Comparison of ENCODE assay signal across 20 mouse cellular contexts in the genomic region with DNA sequence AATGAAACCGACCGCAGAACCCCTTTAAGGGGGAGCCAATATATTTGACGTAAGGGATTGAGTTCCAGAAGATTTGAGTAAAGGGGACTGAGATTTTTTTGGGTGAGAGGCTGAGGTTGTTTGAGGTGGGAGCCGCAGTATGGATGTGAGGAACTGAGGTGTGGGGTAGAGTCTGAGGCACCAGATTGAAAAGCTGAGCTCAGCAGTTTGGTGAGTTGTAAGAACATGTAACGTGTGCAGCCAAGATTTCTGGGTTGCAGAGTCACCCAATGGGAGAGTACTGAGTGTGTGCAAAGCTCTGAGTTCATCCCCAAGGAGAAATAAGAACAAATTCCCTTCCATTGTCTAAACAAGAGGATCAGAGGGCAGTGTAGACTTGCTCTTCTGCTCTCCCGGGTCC. TPM values are rescaled to one million over a fixed set of nuclear protein-coding genes. Genes with fewer than 3 reads are reported as not detected.
DNase-seq lines count a peak whose midpoint lies in the region; ATAC-seq and TF ChIP-seq lines count a peak whose summit lies in the region.
"Had no signal": no experiment of that assay in that cellular context is flagged by ENCODE, and none has a peak within 500 bp of the region (broad histone marks: within the 10 kb centered on the region; RNA-seq: fewer than 3 reads in every experiment).

No protein-coding gene starts in this region.

- H3K36me3 ChIP-seq in heart, embryonic 15.5 days: no peaks in the 10 kb centered on the region
- H3K36me3 ChIP-seq in CH12.LX (replicated peaks in 1 of 2; ENCODE audit: control insufficient read depth in 1 of 2, insufficient read depth in 1 of 2, low read length in 1 of 2): peaks cover 0 to 2% of the 10 kb centered on the region in 2 experiments
- no peaks in the 10 kb centered on the region for H3K36me3 ChIP-seq in embryonic facial prominence, embryonic 10.5 days (replicated peaks)
- H3K36me3 ChIP-seq: embryonic facial prominence, embryonic 12.5 days; forebrain, embryonic 12.5 days; intestine, embryonic 15.5 days; limb, embryonic 13.5 days; liver, embryonic 13.5 days; neural tube, embryonic 15.5 days; stomach, embryonic 15.5 days had no signal

- no peak for TF ChIP-seq RAD21 in CH12.LX (IDR thresholded peaks at IDR 0.05; ENCODE audit: low read depth, low read length)

- no peaks in the 10 kb centered on the region for H3K27me3 ChIP-seq in heart, embryonic 15.5 days
- H3K27me3 ChIP-seq in CH12.LX (replicated peaks): no peaks in the 10 kb centered on the region
- peaks cover 8% of the 10 kb centered on the region; the same call in 1 of the 2 replicates for H3K27me3 ChIP-seq in embryonic facial prominence, embryonic 10.5 days (replicated peaks; ENCODE audit: low read depth, poor library complexity, severe bottlenecking)
- H3K27me3 ChIP-seq: embryonic facial prominence, embryonic 12.5 days; intestine, embryonic 15.5 days; limb, embryonic 13.5 days; neural tube, embryonic 15.5 days; stomach, embryonic 15.5 days had no signal

- WGBS in heart, embryonic 15.5 days: 80% methylated on average over 6 of the region's 6 CpGs
- WGBS in embryonic facial prominence, embryonic 10.5 days: 80% methylated on average over 6 of the region's 6 CpGs

- H3K4me1 ChIP-seq in heart, embryonic 15.5 days (replicated peaks): peaks cover 20% of the 10 kb centered on the region
- peaks cover 4 to 21% of the 10 kb centered on the region in 2 experiments; a peak in 3 of 4 replicates for H3K4me1 ChIP-seq in CH12.LX (ENCODE audit: control insufficient read depth in 1 of 2, insufficient read depth in 2 of 2)
- H3K4me1 ChIP-seq in embryonic facial prominence, embryonic 10.5 days: peaks cover 31% of the 10 kb centered on the region
- H3K4me1 ChIP-seq: stomach, embryonic 15.5 days had no signal

- no peaks in the 10 kb centered on the region for H3K79me2 ChIP-seq in CH12.LX (replicated peaks; ENCODE audit: control insufficient read depth, extremely low read depth, insufficient read depth, poor library complexity, severe bottlenecking)

- in situ Hi-C loops in CH12.LX (cut with MboI; ENCODE audit: low pct_ligation_motif_present, low pct_unique_long_range_greater_than_20kb, low sequenced_read_pairs): loop anchor here (5.0 to 25.0 kb wide), 2 partner anchors 36 to 214 kb away; no protein-coding TSS in a partner anchor

- H3K4me2 ChIP-seq in heart, embryonic 15.5 days: 0 out of 2 replicates have a peak overlapping the region, but pooled peaks have one; percentile 8
- peak overlapping the region; percentile 75 for H3K4me2 ChIP-seq in CH12.LX (ENCODE audit: insufficient read depth, low read depth, poor library complexity, severe bottlenecking)
- H3K4me2 ChIP-seq: embryonic facial prominence, embryonic 12.5 days; forebrain, embryonic 12.5 days; intestine, embryonic 15.5 days; limb, embryonic 13.5 days; liver, embryonic 13.5 days; neural tube, embryonic 15.5 days; stomach, embryonic 15.5 days had no signal

- no peak for TF ChIP-seq CTCF in CH12.LX (conservative IDR thresholded peaks at IDR 0.05 in 1 of 2, IDR thresholded peaks at IDR 0.05 in 1 of 2; ENCODE audit: low read depth in 2 of 2, low read length in 2 of 2)

- H3K9ac ChIP-seq in heart, embryonic 15.5 days: no peak overlapping the region
- no peak overlapping the region for H3K9ac ChIP-seq in CH12.LX (ENCODE audit: insufficient read depth, low read depth)
- H3K9ac ChIP-seq: embryonic facial prominence, embryonic 12.5 days; forebrain, embryonic 12.5 days; forebrain, postnatal 0 days; intestine, embryonic 15.5 days; limb, embryonic 13.5 days; liver, embryonic 13.5 days; neural tube, embryonic 15.5 days; stomach, embryonic 15.5 days had no signal

- no peak overlapping the region for H3K27ac ChIP-seq in heart, embryonic 15.5 days
- H3K27ac ChIP-seq in CH12.LX (ENCODE audit: insufficient read depth, low read depth): no peak overlapping the region
- H3K27ac ChIP-seq in embryonic facial prominence, embryonic 10.5 days (replicated peaks): no peak overlapping the region
- H3K27ac ChIP-seq: embryonic facial prominence, embryonic 12.5 days; forebrain, embryonic 12.5 days; intestine, embryonic 15.5 days; layer of hippocampus, adult 2 months; left cerebral cortex, adult 2 months; limb, embryonic 13.5 days; liver, embryonic 13.5 days; macrophage; neural tube, embryonic 15.5 days; stomach, embryonic 15.5 days had no signal

- TF ChIP-seq EP300 in CH12.LX (IDR thresholded peaks at IDR 0.05; ENCODE audit: low read length): no peak

- ATAC-seq in heart, embryonic 15.5 days (replicated peaks; ENCODE audit: insufficient number of reproducible peaks, insufficient read depth, low FRiP score, low read depth): no peak
- peak; percentile 2 for ATAC-seq in CD4-positive, CD25-positive, alpha-beta regulatory T cell, adult 4 months
- no peak for ATAC-seq in erythroblast, adult 5-6 weeks (replicated peaks; ENCODE audit: low FRiP score, poor library complexity, severe bottlenecking)
- ATAC-seq: forebrain, postnatal 0 days; hindbrain, embryonic 16.5 days had no signal

- H3K4me3 ChIP-seq in heart, embryonic 15.5 days: no peak overlapping the region
- no peak overlapping the region for H3K4me3 ChIP-seq in CH12.LX (replicated peaks in 1 of 3; ENCODE audit: low read depth in 2 of 3, low read length in 2 of 3, poor library complexity in 1 of 3)
- peak overlapping the region; percentile 13; the same call in 1 of the 2 replicates for H3K4me3 ChIP-seq in embryonic facial prominence, embryonic 10.5 days
- H3K4me3 ChIP-seq: embryonic facial prominence, embryonic 12.5 days; erythroblast, embryonic 14.5 days; forebrain, embryonic 12.5 days; intestine, embryonic 15.5 days; layer of hippocampus, adult 2 months; left cerebral cortex, adult 2 months; limb, embryonic 13.5 days; liver, embryonic 13.5 days; neural tube, embryonic 15.5 days; stomach, embryonic 15.5 days had no signal

- no peaks in the 10 kb centered on the region for H3K9me3 ChIP-seq in heart, embryonic 15.5 days (replicated peaks)
- H3K9me3 ChIP-seq in CH12.LX (replicated peaks; ENCODE audit: low read length): no peaks in the 10 kb centered on the region
- no peaks in the 10 kb centered on the region for H3K9me3 ChIP-seq in embryonic facial prominence, embryonic 10.5 days
- H3K9me3 ChIP-seq: embryonic facial prominence, embryonic 12.5 days; forebrain, embryonic 12.5 days; intestine, embryonic 15.5 days; limb, embryonic 13.5 days; liver, embryonic 13.5 days; neural tube, embryonic 15.5 days; stomach, embryonic 15.5 days had no signal

- TF ChIP-seq POLR2A in CH12.LX (IDR thresholded peaks at IDR 0.05; ENCODE audit: low read depth, low read length): no peak

- dilution Hi-C loops in CH12.LX (cut with MboI; ENCODE audit: extremely low pct_ligation_motif_present, extremely low pct_unique_long_range_greater_than_20kb, low sequenced_read_pairs): no loop called here

- DNase-seq in heart, adult 8-10 months (ENCODE audit: low spot score): no peak
- no peak for DNase-seq in CH12.LX (ENCODE audit: extremely low read depth)
- no peak for DNase-seq in embryonic facial prominence, embryonic 10.5 days (ENCODE audit: low spot score)
- DNase-seq in cerebellum, adult 11-12 months: no peak

TF ChIP-seq in CH12.LX, 34 proteins besides CTCF, POLR2A, EP300 and RAD21:
- peak; percentile 89 for TF ChIP-seq MAFK (IDR thresholded peaks at IDR 0.05; ENCODE audit: insufficient replicate concordance, low read length)
- TF ChIP-seq ETS1 (conservative IDR thresholded peaks at IDR 0.05; ENCODE audit: low read depth, low read length): no peak
TF ChIP-seq in CH12.LX: peak in this region for 1.

RNA-seq across cellular contexts. Expression of gene Camk2g, which starts 4.4 kb away (rescaled TPM):
- polyA plus RNA-seq in heart, embryonic 15.5 days (2015; fragmentation: Nextera tagmentation; extraction: Ambion mirVana): 75.7 and 76.8 TPM in 2 replicates
- total RNA-seq in heart, adult 8-10 months (2022): 10 to 100 TPM; 47.2 to 73.5 (median 58.4) TPM
- 10 to 100 TPM; 32.6 to 37.8 TPM for polyA plus RNA-seq in CD4-positive, CD25-positive, alpha-beta regulatory T cell, adult 4 months (2017; shearing (Covaris generic))
- total RNA-seq in CH12.LX (2012; rRNA removed) (18.5 and 19.8 TPM in 2 replicates), CH12.LX (2014; rRNA removed) (15.7 and 17.1 TPM in 2 replicates)
- polyA plus RNA-seq in CH12.LX (2012; ENCODE audit: insufficient read length, low read depth): 33.1 and 34.7 TPM in 2 replicates
- 43.9 and 50.6 TPM in 2 replicates for polyA plus RNA-seq in embryonic facial prominence, embryonic 10.5 days (2016; fragmentation: Nextera tagmentation; extraction: Ambion mirVana)
- 4.0 and 9.8 TPM in 2 replicates for total RNA-seq in erythroblast, adult 5-6 weeks (2015; ENCODE audit: low replicate concordance)
- total RNA-seq in erythroblast, adult 5-6 weeks (2017; ENCODE audit: low replicate concordance): 12.7 and 14.6 TPM in 2 replicates

RNA-seq across cellular contexts. Expression of gene Plau, which starts 38.2 kb away (rescaled TPM):
- 1.4 and 1.9 TPM in 2 replicates for polyA plus RNA-seq in heart, embryonic 15.5 days (2015; fragmentation: Nextera tagmentation; extraction: Ambion mirVana)
- total RNA-seq in heart, adult 8-10 months (2022): 1 to 10 TPM; 4.9 to 7.7 (median 5.6) TPM
- not detected for polyA plus RNA-seq in CD4-positive, CD25-positive, alpha-beta regulatory T cell, adult 4 months (2017; shearing (Covaris generic))
- total RNA-seq in CH12.LX (2012; rRNA removed): 2.4 and 3.2 TPM in 2 replicates
- total RNA-seq in CH12.LX (2014; rRNA removed): 1.4 and 1.8 TPM in 2 replicates
- polyA plus RNA-seq in CH12.LX (2012; ENCODE audit: insufficient read length, low read depth): 2.8 TPM in 2 replicates
- polyA plus RNA-seq in embryonic facial prominence, embryonic 10.5 days (2016; fragmentation: Nextera tagmentation; extraction: Ambion mirVana): 0.67 and 1.0 TPM in 2 replicates
- 0.38 and 0.84 TPM in 2 replicates for total RNA-seq in erythroblast, adult 5-6 weeks (2015; ENCODE audit: low replicate concordance)
- 2.8 and 9.6 TPM in 2 replicates for total RNA-seq in erythroblast, adult 5-6 weeks (2017; ENCODE audit: low replicate concordance)
- polyA plus RNA-seq: erythroblast, embryonic 14.5 days had no signal
